Mouse (Mus musculus): ENCODE data around the gene Rpl9-ps1. TPM values are rescaled to one million over a fixed set of nuclear protein-coding genes. Genes with fewer than 3 reads are reported as not detected.

The Rpl9-ps1 gene
- polyA plus RNA-seq, 1 experiment from 2014 or later = not detected

Other genes with a start within 250 kb of the Rpl9-ps1 start
- 6.5 and 9.9 TPM in 2 replicates for gene Rasl10b, start 236.5 kb downstream of the Rpl9-ps1 start, polyA plus RNA-seq (2015; fragmentation: Nextera tagmentation; extraction: Ambion mirVana)
- 0.21 and 0.30 TPM in 2 replicates for gene Gas2l2, start 216.2 kb downstream of the Rpl9-ps1 start, polyA plus RNA-seq (2015; fragmentation: Nextera tagmentation; extraction: Ambion mirVana)
- gene 1700020L24Rik, start 207.9 kb downstream of the Rpl9-ps1 start, polyA plus RNA-seq (2015; fragmentation: Nextera tagmentation; extraction: Ambion mirVana) = not detected in 2 replicates
- gene Mmp28, start 182.6 kb downstream of the Rpl9-ps1 start, polyA plus RNA-seq (2015; fragmentation: Nextera tagmentation; extraction: Ambion mirVana) = 2.5 TPM in 2 replicates
- gene Taf15, start 172.5 kb downstream of the Rpl9-ps1 start, polyA plus RNA-seq (2015; fragmentation: Nextera tagmentation; extraction: Ambion mirVana) = 20.5 and 21.3 TPM in 2 replicates
- gene Heatr9, start 123.4 kb downstream of the Rpl9-ps1 start, polyA plus RNA-seq (2015; fragmentation: Nextera tagmentation; extraction: Ambion mirVana) = not detected in 2 replicates
- gene Ccl5, start 115.1 kb downstream of the Rpl9-ps1 start, polyA plus RNA-seq (2015; fragmentation: Nextera tagmentation; extraction: Ambion mirVana) = not detected in 2 replicates
- gene Ccl9, start 67.0 kb downstream of the Rpl9-ps1 start, polyA plus RNA-seq (2015; fragmentation: Nextera tagmentation; extraction: Ambion mirVana) = 0.48 and 0.81 TPM in 2 replicates
- 0.87 and 1.1 TPM in 2 replicates for gene Ccl6, start 52.5 kb downstream of the Rpl9-ps1 start, polyA plus RNA-seq (2015; fragmentation: Nextera tagmentation; extraction: Ambion mirVana)
- gene Ccl3, start 3.7 kb upstream of the Rpl9-ps1 start, polyA plus RNA-seq (2015; fragmentation: Nextera tagmentation; extraction: Ambion mirVana) = 0.61 and 1.0 TPM in 2 replicates
- 0.36 TPM in 1 of 2 replicates, not detected in the other for gene Ccl4, start 17.0 kb upstream of the Rpl9-ps1 start, polyA plus RNA-seq (2015; fragmentation: Nextera tagmentation; extraction: Ambion mirVana)
- not detected in 2 replicates for gene Wfdc17, start 58.4 kb upstream of the Rpl9-ps1 start, polyA plus RNA-seq (2015; fragmentation: Nextera tagmentation; extraction: Ambion mirVana)
- gene Wfdc18, start 63.4 kb upstream of the Rpl9-ps1 start, polyA plus RNA-seq (2015; fragmentation: Nextera tagmentation; extraction: Ambion mirVana) = not detected in 2 replicates
- gene Wfdc21, start 101.3 kb upstream of the Rpl9-ps1 start, polyA plus RNA-seq (2015; fragmentation: Nextera tagmentation; extraction: Ambion mirVana) = not detected in 2 replicates
- 39.1 and 40.6 TPM in 2 replicates for gene Heatr6, start 108.1 kb upstream of the Rpl9-ps1 start, polyA plus RNA-seq (2015; fragmentation: Nextera tagmentation; extraction: Ambion mirVana)
- gene Hnf1b, start 204.4 kb upstream of the Rpl9-ps1 start, polyA plus RNA-seq (2015; fragmentation: Nextera tagmentation; extraction: Ambion mirVana) = not detected in 2 replicates

All from forebrain, embryonic 13.5 days (tissue).